Mouse (Mus musculus) adrenal gland, postnatal 14 days (tissue): ENCODE measurements around the gene Def8. TPM values are rescaled to one million over a fixed set of nuclear protein-coding genes. Genes with fewer than 3 reads are reported as not detected.
"Not testable (repeated sequence)": the region's sequence is repeated elsewhere in the genome, so short reads cannot be mapped to it uniquely, and the experiment has no call there.

Experiments
- DNase-seq: peaks from one replicate; pipeline ENCODE4 v3.0.0; 2021; ENCODE audit warnings: mixed read lengths
- total RNA-seq: library from RNA; stranded (reverse); gene quantifications from 2 replicates; pipeline ENCODE4 v1.2.3, GENCODE M21; 2021

Def8 gene
- total RNA-seq, 1 experiment from 2014 or later, result 28.5 TPM

- no peak for DNase-seq
Observed at GRCm38 (mm10) chr8:123412560-123413170, 10.7 kb upstream of the Def8 start.

DNA sequence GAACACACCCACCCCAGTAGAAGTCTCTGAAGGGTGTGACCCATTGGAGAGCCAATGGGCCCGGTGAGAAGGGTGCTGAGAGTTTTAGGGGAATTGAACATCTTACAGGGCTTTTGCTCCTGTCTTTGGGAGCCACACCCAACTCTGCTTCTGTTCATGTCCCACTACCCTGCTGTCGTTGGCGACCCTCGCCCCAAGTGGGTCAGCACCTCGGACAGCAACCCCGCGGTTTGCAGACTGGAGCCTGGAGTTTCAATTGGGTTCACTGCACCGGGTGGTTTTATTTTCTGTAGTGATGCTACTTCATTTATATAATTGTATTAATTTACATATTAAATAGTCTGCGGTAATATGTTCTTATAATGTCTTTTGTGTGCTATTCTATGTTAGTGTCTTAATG is 9.1 kb upstream of the Def8 start:
- no peak for DNase-seq

DNA sequence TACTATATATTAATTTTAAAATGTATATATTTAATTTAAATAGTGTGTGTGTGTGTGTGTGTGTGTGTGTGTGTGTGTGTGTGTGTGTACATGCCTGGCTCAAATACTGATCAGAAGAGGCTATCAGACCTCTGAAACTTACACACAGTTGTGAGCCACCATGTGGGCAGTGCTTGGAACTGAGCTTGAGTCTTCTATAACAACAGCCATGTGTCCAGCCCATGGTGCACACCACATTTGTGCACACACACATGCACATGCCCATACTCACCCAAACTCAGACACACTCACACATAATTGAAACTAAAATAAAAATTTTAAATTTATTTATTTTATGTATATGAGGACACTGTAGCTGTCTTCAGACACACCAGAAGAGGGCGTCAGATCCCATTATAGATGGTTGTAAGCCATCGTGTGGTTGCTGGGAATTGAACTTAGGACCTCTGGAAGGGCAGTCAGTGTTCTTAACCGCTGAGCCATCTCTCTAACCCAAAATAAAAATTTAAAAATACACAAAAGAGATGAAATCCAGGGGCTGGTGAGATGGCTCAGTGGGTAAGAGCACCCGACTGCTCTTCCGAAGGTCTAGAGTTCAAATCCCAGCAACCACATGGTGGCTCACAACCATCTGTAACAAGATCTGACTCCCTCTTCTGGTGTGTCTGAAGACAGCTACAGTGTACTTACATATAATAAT is 8.2 kb upstream of the Def8 start:
- not testable (repeated sequence) for DNase-seq

DNA sequence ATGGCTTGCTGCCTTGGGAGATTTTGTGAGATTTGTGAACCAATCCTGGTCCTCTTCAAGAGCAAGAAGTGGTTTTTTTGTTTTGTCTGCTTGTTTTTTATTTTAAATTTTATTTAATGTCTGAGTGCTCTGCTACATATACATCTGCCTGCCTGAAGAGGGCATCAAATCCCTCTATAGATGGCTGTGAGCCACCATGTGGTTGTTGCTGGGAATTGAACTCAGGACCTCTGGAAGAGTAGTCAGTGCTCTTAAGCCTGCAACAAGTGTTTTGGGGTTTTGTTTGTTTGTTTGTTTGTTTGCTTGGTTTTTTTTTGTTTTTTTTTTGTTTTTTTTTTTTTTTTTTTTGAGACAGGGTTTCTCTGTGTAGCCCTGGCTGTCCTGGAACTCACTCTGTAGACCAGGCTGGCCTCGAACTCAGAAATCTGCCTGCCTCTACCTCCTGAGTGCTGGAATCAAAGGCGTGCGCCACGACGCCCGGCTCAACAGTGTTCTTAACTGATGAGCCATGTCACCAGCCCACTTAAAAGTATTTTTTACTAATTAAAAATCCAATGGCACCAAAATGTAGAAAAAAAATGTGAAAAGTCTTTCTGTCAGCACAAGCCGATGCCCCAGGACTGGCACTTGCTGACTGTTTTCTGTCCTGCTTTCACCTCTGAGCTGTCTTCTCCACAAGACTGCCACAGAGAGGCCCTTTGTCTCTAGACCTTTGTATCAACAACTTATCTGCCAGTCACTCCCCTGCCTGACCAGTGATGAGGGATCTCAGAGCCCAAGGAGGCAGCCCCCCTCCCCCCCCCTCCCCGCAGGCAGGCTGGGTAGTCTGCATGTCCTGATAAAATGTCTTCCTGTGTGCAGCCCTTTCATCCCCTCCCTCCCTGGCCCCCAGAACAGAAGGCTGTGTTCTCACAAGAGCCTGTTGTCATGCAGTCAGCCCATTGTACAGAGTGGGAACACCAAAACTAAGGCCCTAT is 7.1 kb upstream of the Def8 start:
- DNase-seq, result no peak

- DNase-seq, result no peak
Observed at GRCm38 (mm10) chr8:123416944-123417555, 6.3 kb upstream of the Def8 start.

DNA sequence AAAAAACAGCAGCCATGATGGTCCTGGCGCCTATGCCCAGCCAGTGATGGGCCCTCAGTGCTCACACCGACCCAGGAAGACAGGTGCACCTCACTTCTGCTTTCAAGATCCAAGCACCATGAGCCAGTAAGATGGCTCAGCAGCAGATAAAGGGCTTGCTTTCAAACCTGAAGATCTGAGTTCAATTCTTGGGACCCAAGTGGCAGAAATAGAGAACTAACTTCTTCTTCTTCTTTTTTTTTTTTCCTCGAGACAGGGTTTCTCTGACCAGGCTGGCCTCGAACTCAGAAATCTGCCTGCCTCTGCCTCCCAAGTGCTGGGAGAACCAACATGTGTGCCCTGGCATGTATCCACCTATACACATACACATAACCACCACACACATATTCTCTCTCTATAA is 3.6 kb upstream of the Def8 start:
- no peak for DNase-seq

- DNase-seq, result no peak
Observed at GRCm38 (mm10) chr8:123420525-123421281, 2.6 kb upstream of the Def8 start.

DNA sequence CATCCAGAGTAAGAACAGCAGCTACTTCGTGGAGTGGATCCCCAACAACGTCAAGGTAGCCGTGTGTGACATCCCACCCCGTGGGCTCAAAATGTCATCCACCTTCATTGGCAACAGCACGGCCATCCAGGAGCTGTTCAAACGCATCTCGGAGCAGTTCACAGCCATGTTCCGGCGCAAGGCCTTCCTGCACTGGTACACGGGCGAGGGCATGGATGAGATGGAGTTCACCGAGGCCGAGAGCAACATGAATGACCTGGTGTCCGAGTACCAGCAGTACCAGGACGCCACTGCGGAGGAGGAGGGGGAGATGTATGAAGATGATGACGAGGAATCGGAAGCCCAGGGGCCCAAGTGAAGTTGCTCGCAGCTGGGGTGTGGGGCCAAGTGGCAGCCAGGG is 2.0 kb upstream of the Def8 start:
- no peak for DNase-seq

- peak; percentile 85 for DNase-seq
Observed at GRCm38 (mm10) chr8:123422056-123422780, 1.1 kb upstream of the Def8 start.

DNA sequence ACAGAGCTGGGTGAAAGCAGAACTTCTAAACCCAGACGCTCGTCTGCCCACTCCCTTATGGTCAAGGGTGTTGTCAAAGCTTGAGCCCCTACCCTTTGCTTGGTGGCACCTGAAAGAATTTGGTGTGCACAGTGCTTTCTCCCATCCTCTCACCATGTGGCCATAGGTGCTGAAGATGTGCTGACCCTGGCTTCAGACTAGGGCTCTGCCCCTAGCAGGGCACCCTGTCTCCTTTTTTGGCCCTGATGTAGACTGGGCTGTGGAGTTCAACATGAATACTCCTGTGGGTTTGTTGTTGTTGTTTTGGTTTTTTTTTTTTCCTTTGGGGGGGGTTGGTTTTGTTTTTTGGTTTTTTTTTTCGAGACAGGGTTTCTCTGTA is 557 bp upstream of the Def8 start:
- DNase-seq, result no peak

- no peak for DNase-seq
Observed at GRCm38 (mm10) chr8:123426511-123427509, 3.5 kb downstream of the Def8 start.

- DNase-seq, result no peak
Observed at GRCm38 (mm10) chr8:123427639-123428275, 4.4 kb downstream of the Def8 start.

- DNase-seq, result no peak
Observed at GRCm38 (mm10) chr8:123428343-123428893, 5.1 kb downstream of the Def8 start.

DNA sequence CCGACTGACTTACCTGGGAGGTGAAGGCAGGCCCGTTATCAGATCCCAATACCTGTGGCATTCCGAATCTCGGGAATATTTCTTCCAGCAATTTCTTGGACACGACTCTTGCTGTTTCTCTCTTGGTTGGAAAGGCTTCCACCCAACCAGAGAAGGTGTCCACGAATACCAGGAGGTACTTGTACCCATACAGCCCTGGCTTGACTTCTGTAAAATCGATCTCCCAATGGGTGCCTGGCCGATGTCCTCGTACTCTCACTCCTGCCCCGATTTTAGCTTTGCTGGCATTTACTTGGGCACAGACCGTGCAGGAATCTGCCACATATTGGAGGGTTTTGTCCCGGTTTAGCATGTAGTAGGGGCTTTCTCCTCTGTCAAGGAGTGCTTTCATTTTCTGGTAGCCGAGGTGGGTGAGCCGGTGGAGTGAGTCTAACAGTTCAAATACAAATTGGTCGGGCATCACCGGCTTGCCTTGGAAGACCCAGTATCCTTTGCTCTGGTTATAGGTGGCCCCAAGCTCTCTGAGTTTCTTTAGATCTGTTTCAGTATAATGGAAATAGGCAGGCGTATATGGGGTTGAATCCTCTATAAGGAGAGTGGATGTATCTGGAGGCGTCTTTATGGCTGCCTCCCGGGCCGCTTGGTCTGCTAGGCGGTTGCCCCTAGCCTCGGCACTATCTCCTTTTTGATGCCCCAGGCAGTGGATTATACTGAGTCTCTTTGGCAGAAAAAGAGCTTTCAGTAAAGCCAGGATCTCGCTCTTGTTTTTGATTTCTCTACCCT is 5.8 kb downstream of the Def8 start:
- DNase-seq, result no peak

DNA sequence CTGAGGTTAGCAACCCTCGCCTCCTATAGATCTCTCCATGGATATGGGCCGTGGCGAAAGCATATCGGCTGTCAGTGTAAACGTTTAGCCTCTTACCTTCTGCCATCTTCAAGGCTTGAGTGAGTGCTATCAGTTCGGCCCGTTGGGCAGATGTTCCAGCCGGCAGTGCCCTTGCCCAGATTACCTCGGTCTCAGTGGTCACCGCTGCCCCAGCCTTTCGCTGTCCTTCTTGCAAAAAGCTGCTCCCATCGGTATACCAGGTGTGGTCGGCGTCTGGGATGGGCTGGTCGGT is 6.3 kb downstream of the Def8 start:
- DNase-seq, result not testable (repeated sequence)

DNA sequence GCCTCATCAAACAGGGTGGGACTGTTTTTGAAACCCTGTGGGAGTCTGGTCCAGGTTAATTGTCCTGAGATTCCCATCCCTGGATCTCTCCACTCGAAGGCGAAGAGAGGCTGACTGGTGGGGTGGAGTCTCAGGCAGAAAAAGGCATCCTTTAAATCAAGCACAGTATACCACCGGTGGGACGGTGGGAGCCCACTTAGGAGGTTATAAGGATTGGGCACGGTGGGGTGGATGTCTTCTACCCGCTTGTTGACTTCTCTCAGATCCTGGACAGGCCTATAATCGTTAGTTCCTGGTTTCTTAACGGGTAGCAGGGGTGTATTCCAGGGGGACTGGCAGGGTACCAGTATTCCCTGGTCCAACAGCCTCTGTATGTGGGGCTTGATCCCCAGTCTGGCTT is 7.6 kb downstream of the Def8 start:
- not testable (repeated sequence) for DNase-seq

- DNase-seq, result no peak
Observed at GRCm38 (mm10) chr8:123431616-123432365, 8.5 kb downstream of the Def8 start.

DNA sequence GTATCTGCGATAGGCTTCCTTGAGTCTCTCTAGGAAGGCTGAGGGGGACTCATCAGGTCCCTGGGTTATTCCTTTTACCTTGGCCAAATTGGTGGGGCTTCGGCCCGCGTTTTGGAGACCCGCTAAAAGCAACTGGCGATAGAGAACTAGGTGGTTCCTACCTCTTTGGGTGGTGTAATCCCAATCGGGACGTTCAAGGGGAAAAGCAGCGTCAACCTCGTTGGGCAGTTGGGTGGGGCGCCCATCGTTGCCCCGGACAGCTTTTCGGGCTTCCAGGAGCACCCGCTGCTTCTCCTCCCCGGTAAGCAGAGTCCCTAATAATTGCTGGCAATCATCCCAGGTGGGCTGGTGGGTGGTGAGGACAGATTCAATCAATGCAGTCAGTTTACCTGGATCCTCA is 9.1 kb downstream of the Def8 start:
- DNase-seq, result no peak
